Mouse (Mus musculus) thymus, adult 2 months (tissue): ENCODE measurements around the gene 4930415O20Rik. TPM values are rescaled to one million over a fixed set of nuclear protein-coding genes. Genes with fewer than 3 reads are reported as not detected.
A peak's percentile ranks its signal among the peaks of the same experiment; 100 is the strongest.

ENCODE experiments used
- DNase-seq: peaks from one replicate; pipeline ENCODE4 v3.0.0; 2021
- H3K27ac ChIP-seq: fragments of 200-500 bp; 2 replicates; pipeline ENCODE4 v1.5.1; 2012; ENCODE audit warnings: low read length, control low read depth; ENCODE audit not compliant: control insufficient read depth, insufficient read depth
- H3K27me3 ChIP-seq: fragments of 200-500 bp; 2 replicates; pipeline ENCODE4 v1.6.1; 2012; ENCODE audit warnings: mild to moderate bottlenecking, low read length, moderate library complexity, mixed read lengths; ENCODE audit not compliant: control insufficient read depth, insufficient read depth
- H3K36me3 ChIP-seq: fragments of 200-500 bp; 2 replicates; pipeline ENCODE4 v1.6.1; 2012; ENCODE audit warnings: mild to moderate bottlenecking, low read length, moderate library complexity; ENCODE audit not compliant: control insufficient read depth, insufficient read depth
- H3K4me1 ChIP-seq: fragments of 200-500 bp; replicated peaks from 2 replicates; pipeline ENCODE4 v1.6.1; 2012; ENCODE audit warnings: low read length; ENCODE audit not compliant: control insufficient read depth, insufficient read depth
- H3K4me3 ChIP-seq: fragments of 200-500 bp; 2 replicates; pipeline ENCODE4 v1.5.1; 2012; ENCODE audit warnings: mild to moderate bottlenecking, low read length, control low read depth, moderate library complexity; ENCODE audit not compliant: control insufficient read depth, insufficient read depth
- CTCF ChIP-seq: fragments of 200-500 bp; IDR thresholded peaks from 2 replicates; pipeline ENCODE4 v1.5.1; 2012; ENCODE audit warnings: mild to moderate bottlenecking, control low read depth, low read length, moderate library complexity, borderline replicate concordance; ENCODE audit not compliant: control insufficient read depth, poor library complexity, insufficient read depth; ENCODE audit errors: extremely low read depth
- POLR2A ChIP-seq: fragments of 200-500 bp; IDR thresholded peaks from 2 replicates; pipeline ENCODE4 v1.6.1; 2012; ENCODE audit warnings: mild to moderate bottlenecking, low read length, control low read depth, moderate library complexity; ENCODE audit not compliant: control insufficient read depth, poor library complexity, insufficient read depth; ENCODE audit errors: extremely low read depth
- WGBS: fragments of 180-500 bp; shearing (Covaris S2); methylation state at CpG from one replicate; pipeline ENCODE4 v1.1.7; 2018; 5-methylcytosine and 5-hydroxymethylcytosine counted together
- polyA plus RNA-seq: library from polyadenylated mRNA; depleted of rRNA; stranded (reverse); fragments of >200 nt; gene quantifications from 2 replicates; pipeline ENCODE4 v1.2.3, GENCODE M21; 2012

The 4930415O20Rik gene
- polyA plus RNA-seq, 1 experiment, result 0.31 TPM

- TF ChIP-seq POLR2A (no peak), CTCF (no peak)
- H3K4me3 ChIP-seq, result peak overlapping the region; percentile 64
- H3K27me3 ChIP-seq, result no peaks in the 10 kb centered on the region
- no peak overlapping the region; the same call in 1 of the 2 replicates for H3K27ac ChIP-seq
- WGBS, result 42% methylated on average over 10 of the region's 10 CpGs
- peaks cover 12% of the 10 kb centered on the region for H3K36me3 ChIP-seq
- peaks cover 34% of the 10 kb centered on the region for H3K4me1 ChIP-seq
- no peak for DNase-seq
Observed at GRCm38 (mm10) chr15:98608058-98608783, 37.4 kb downstream of the 4930415O20Rik start.

GRCm38 (mm10) chr15:98608784-98609250, 38.0 kb downstream of the 4930415O20Rik start:
- Histone ChIP-seq H3K36me3 (peaks cover 7% of the 10 kb centered on the region), H3K27me3 (no peaks in the 10 kb centered on the region), H3K4me3 (peak overlapping the region; percentile 64), H3K27ac (no peak overlapping the region; the same call in 1 of the 2 replicates), H3K4me1 (peaks cover 28% of the 10 kb centered on the region)
- no peak for TF ChIP-seq POLR2A
- TF ChIP-seq CTCF, result no peak
- DNase-seq, result peak; percentile 51
- 0% methylated on average over 17 of the region's 26 CpGs for WGBS

GRCm38 (mm10) chr15:98609331-98610130, 38.7 kb downstream of the 4930415O20Rik start, which contains the start of gene Adcy6:
Gene Adcy6, minus strand, starts transcription at chr15:98610076.
- peak within 1 kb of the TSS; percentile 64 for H3K4me3 ChIP-seq
- H3K27me3 ChIP-seq, result no peaks in the 10 kb centered on the region
- 1% methylated on average over 71 of the region's 75 CpGs for WGBS
- peaks cover 25% of the 10 kb centered on the region for H3K4me1 ChIP-seq
- no peaks in the 10 kb centered on the region; the same call in 1 of the 2 replicates for H3K36me3 ChIP-seq
- peak within 1 kb of the TSS; percentile 45 for H3K27ac ChIP-seq
- DNase-seq, result peak; percentile 82
- TF ChIP-seq POLR2A (peak; percentile 51; the same call in 1 of the 2 replicates), CTCF (no peak; the same call in 1 of the 2 replicates)

GRCm38 (mm10) chr15:98610131-98610633, 39.4 kb downstream of the 4930415O20Rik start:
- DNase-seq, result peak; percentile 71
- H3K4me1 ChIP-seq, result peaks cover 25% of the 10 kb centered on the region
- peak overlapping the region; percentile 45 for H3K27ac ChIP-seq
- WGBS, result 4% methylated on average over 12 of the region's 12 CpGs
- H3K36me3 ChIP-seq, result no peaks in the 10 kb centered on the region
- no peak for TF ChIP-seq CTCF
- 0 out of 2 replicates have a peak, but pooled peaks have one; percentile 6 for TF ChIP-seq POLR2A
- no peaks in the 10 kb centered on the region for H3K27me3 ChIP-seq
- H3K4me3 ChIP-seq, result peak overlapping the region; percentile 64

GRCm38 (mm10) chr15:98612229-98612628, 41.4 kb downstream of the 4930415O20Rik start:
- WGBS, result 97% methylated on average over 3 of the region's 3 CpGs

GRCm38 (mm10) chr15:98614551-98614950, 43.7 kb downstream of the 4930415O20Rik start:
- no peaks in the 10 kb centered on the region for H3K36me3 ChIP-seq
- H3K4me1 ChIP-seq, result peaks cover 10% of the 10 kb centered on the region
- no peak overlapping the region for H3K4me3 ChIP-seq
- TF ChIP-seq CTCF (no peak), POLR2A (no peak)
- no peaks in the 10 kb centered on the region for H3K27me3 ChIP-seq
- 87% methylated on average over 9 of the region's 9 CpGs for WGBS
- DNase-seq, result no peak
- no peak overlapping the region for H3K27ac ChIP-seq

More at GRCm38 (mm10) chr15:98612229-98612628, 41.4 kb downstream of the 4930415O20Rik start:
- Histone ChIP-seq H3K4me1 (peaks cover 24% of the 10 kb centered on the region), H3K36me3 (no peaks in the 10 kb centered on the region), H3K27me3 (no peaks in the 10 kb centered on the region), H3K27ac (no peak overlapping the region), H3K4me3 (no peak overlapping the region)
- DNase-seq, result no peak
- TF ChIP-seq CTCF, result no peak
- no peak for TF ChIP-seq POLR2A
